Mouse (Mus musculus): Measurements from ENCODE around the gene A530084C06Rik.

GRCm38 (mm10) chr13:31543021-31543420, 16.1 kb downstream of the A530084C06Rik start:
- no peak for TF ChIP-seq CTCF (IDR thresholded peaks at IDR 0.05; ENCODE audit: low read depth)
- no peak for TF ChIP-seq EP300 (IDR thresholded peaks at IDR 0.05; ENCODE audit: low read depth)
